Mouse (Mus musculus): ENCODE data around the gene Oscp1. TPM values are rescaled to one million over a fixed set of nuclear protein-coding genes. Genes with fewer than 3 reads are reported as not detected.
"Not testable (repeated sequence)": the region's sequence is repeated elsewhere in the genome, so short reads cannot be mapped to it uniquely, and the experiment has no call there.

Gene Oscp1
- total RNA-seq, 2 experiments from 2014 or later: 0.83 to 5.7 TPM

GRCm38 (mm10) chr4:126081601-126082000 is 23.2 kb downstream of the Oscp1 start:
- no peak for ATAC-seq (ENCODE audit: poor library complexity, severe bottlenecking)

GRCm38 (mm10) chr4:126083021-126083420 is 24.7 kb downstream of the Oscp1 start:
- peak; percentile 42 for ATAC-seq (ENCODE audit: poor library complexity, severe bottlenecking)

- ATAC-seq (ENCODE audit: poor library complexity, severe bottlenecking): no peak
These were observed 26.0 kb downstream of the Oscp1 start for GRCm38 (mm10) chr4:126084382-126084781.

- ATAC-seq (ENCODE audit: poor library complexity, severe bottlenecking): peak; percentile 99
These were observed 27.7 kb downstream of the Oscp1 start for GRCm38 (mm10) chr4:126085996-126086576.

- no peak for ATAC-seq (ENCODE audit: poor library complexity, severe bottlenecking)
These were observed 31.9 kb downstream of the Oscp1 start for GRCm38 (mm10) chr4:126090101-126090847.

GRCm38 (mm10) chr4:126090848-126091124 is 32.4 kb downstream of the Oscp1 start:
- ATAC-seq (ENCODE audit: poor library complexity, severe bottlenecking): no peak

GRCm38 (mm10) chr4:126091873-126092272 is 33.5 kb downstream of the Oscp1 start:
- ATAC-seq (ENCODE audit: poor library complexity, severe bottlenecking): no peak

- not testable (repeated sequence) for ATAC-seq (ENCODE audit: poor library complexity, severe bottlenecking)
These were observed 37.5 kb downstream of the Oscp1 start for GRCm38 (mm10) chr4:126095622-126096430.

- peak; percentile 100 for ATAC-seq (ENCODE audit: poor library complexity, severe bottlenecking)
These were observed 38.2 kb downstream of the Oscp1 start, which contains the start of gene Lsm10 for GRCm38 (mm10) chr4:126096464-126097111. Lsm10 (plus strand) TSS chr4:126096623.

- ATAC-seq (ENCODE audit: poor library complexity, severe bottlenecking): no peak
These were observed 39.4 kb downstream of the Oscp1 start for GRCm38 (mm10) chr4:126097711-126098253.

GRCm38 (mm10) chr4:126099365-126099764 is 41.0 kb downstream of the Oscp1 start:
- ATAC-seq (ENCODE audit: poor library complexity, severe bottlenecking): no peak

GRCm38 (mm10) chr4:126100764-126101163 is 42.4 kb downstream of the Oscp1 start:
- no peak for ATAC-seq (ENCODE audit: poor library complexity, severe bottlenecking)

GRCm38 (mm10) chr4:126102061-126102841 is 43.9 kb downstream of the Oscp1 start:
- ATAC-seq (ENCODE audit: poor library complexity, severe bottlenecking): peak; percentile 29

GRCm38 (mm10) chr4:126103057-126103581 is 44.8 kb downstream of the Oscp1 start:
- ATAC-seq (ENCODE audit: poor library complexity, severe bottlenecking): peak; percentile 78

GRCm38 (mm10) chr4:126103590-126104068 is 45.3 kb downstream of the Oscp1 start, which contains the start of gene Stk40:
Stk40 (plus strand) TSS chr4:126103957.
- peak; percentile 81 for ATAC-seq (ENCODE audit: poor library complexity, severe bottlenecking)

- ATAC-seq (ENCODE audit: poor library complexity, severe bottlenecking): no peak
These were observed 46.1 kb downstream of the Oscp1 start for GRCm38 (mm10) chr4:126104261-126105075.

- ATAC-seq (ENCODE audit: poor library complexity, severe bottlenecking): no peak
These were observed 46.9 kb downstream of the Oscp1 start for GRCm38 (mm10) chr4:126105131-126105783.

- ATAC-seq (ENCODE audit: poor library complexity, severe bottlenecking): no peak
These were observed 49.8 kb downstream of the Oscp1 start for GRCm38 (mm10) chr4:126108061-126108740.
